Mouse (Mus musculus) liver, postnatal 0 days (tissue): ENCODE data around the gene Rbfox3. TPM values are rescaled to one million over a fixed set of nuclear protein-coding genes. Genes with fewer than 3 reads are reported as not detected.

Experiments
- ATAC-seq: fragments of 200-750 bp; cut with Nextera tagmentation; 2 replicates; pipeline ENCODE4 v1.8.0; 2017; ENCODE audit warnings: mild to moderate bottlenecking, moderate library complexity
- DNase-seq: peaks from one replicate; pipeline ENCODE4 v3.0.0-alpha.2; 2016
- H3K27ac ChIP-seq: fragments of 300-500 bp; sonication (generic); 2 replicates; pipeline ENCODE4 v1.5.1; 2014; ENCODE audit warnings: antibody characterized with exemption, moderate library complexity, mild to moderate bottlenecking, low read depth
- H3K27me3 ChIP-seq: fragments of 300-500 bp; sonication (generic); 2 replicates; pipeline ENCODE4 v1.6.1; 2014; ENCODE audit warnings: low read length, control low read depth, mixed read lengths; ENCODE audit not compliant: insufficient read depth
- H3K36me3 ChIP-seq: fragments of 300-500 bp; sonication (generic); replicated peaks from 2 replicates; pipeline ENCODE4 v1.6.1; 2014; ENCODE audit warnings: mild to moderate bottlenecking, control low read depth, low read length, moderate library complexity, mixed read lengths; ENCODE audit not compliant: insufficient read depth
- H3K4me1 ChIP-seq: fragments of 300-500 bp; sonication (generic); 2 replicates; pipeline ENCODE4 v1.6.1; 2014; ENCODE audit warnings: antibody characterized with exemption, mild to moderate bottlenecking, control low read depth; ENCODE audit not compliant: insufficient read depth
- H3K4me2 ChIP-seq: fragments of 300-500 bp; sonication (generic); 2 replicates; pipeline ENCODE4 v1.6.1; 2014; ENCODE audit warnings: low read depth, mild to moderate bottlenecking, low read length, moderate library complexity, mixed read lengths
- H3K4me3 ChIP-seq: fragments of 300-500 bp; sonication (generic); 2 replicates; pipeline ENCODE4 v1.5.1; 2014; ENCODE audit warnings: low read depth, low read length
- H3K9ac ChIP-seq: fragments of 300-500 bp; sonication (generic); replicated peaks from 2 replicates; pipeline ENCODE4 v1.6.1; 2014; ENCODE audit warnings: mild to moderate bottlenecking, moderate library complexity
- H3K9me3 ChIP-seq: fragments of 300-500 bp; sonication (generic); 2 replicates; pipeline ENCODE4 v1.6.1; 2016; ENCODE audit warnings: mild to moderate bottlenecking, control low read depth, low read length, mixed read lengths
- CTCF ChIP-seq: sonication (generic); IDR thresholded peaks from 2 replicates; pipeline ENCODE4 v1.5.1; 2016; ENCODE audit warnings: antibody characterized with exemption, low read depth
- EP300 ChIP-seq: IDR thresholded peaks from 2 replicates; pipeline ENCODE4 v1.6.1; 2016; ENCODE audit warnings: antibody characterized with exemption, low read depth, mild to moderate bottlenecking
- WGBS: fragments of 180-500 bp; shearing (Covaris S2); extraction: QIAGEN DNeasy Blood & Tissue Kit; methylation state at CpG from one replicate; pipeline ENCODE4 v1.1.7; 2014; ENCODE audit not compliant: insufficient replicate concordance; 5-methylcytosine and 5-hydroxymethylcytosine counted together
- polyA plus RNA-seq: library from polyadenylated mRNA; unstranded; fragments of >200 nt; fragmentation: Nextera tagmentation; extraction: Ambion mirVana; gene quantifications from 2 replicates; pipeline ENCODE4 v1.2.1, GENCODE M21; 2015

Gene Rbfox3
- polyA plus RNA-seq, 1 experiment from 2014 or later, result 0.73 TPM

DNA sequence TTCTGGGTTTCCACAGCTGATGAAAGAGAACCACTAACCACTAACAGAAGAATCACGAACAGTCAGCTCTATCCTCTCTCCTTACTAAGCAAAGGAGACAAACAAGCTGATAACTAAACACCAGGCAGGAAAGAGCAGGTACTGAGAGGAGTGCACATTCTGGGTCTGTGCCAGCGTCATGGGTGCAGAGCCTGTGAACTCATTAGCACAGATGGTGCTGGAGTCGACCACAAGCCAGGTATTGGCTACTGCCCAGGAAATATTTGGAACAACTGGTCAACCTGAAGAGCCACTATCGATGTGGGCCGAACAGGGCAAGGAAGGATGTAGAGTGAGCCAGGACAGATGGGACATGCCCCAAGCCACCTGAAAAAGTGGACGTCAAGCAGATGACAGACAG lies 50.2 kb downstream of the Rbfox3 start:
- no peak overlapping the region for H3K4me2 ChIP-seq
- no peak overlapping the region for H3K27ac ChIP-seq
- H3K36me3 ChIP-seq, result no peaks in the 10 kb centered on the region
- no peak for ATAC-seq
- no peaks in the 10 kb centered on the region for H3K4me1 ChIP-seq
- 75% methylated on average over 6 of the region's 6 CpGs for WGBS
- H3K4me3 ChIP-seq, result no peak overlapping the region
- TF ChIP-seq EP300 (no peak), CTCF (no peak)
- H3K9me3 ChIP-seq, result no peaks in the 10 kb centered on the region
- DNase-seq, result no peak
- H3K9ac ChIP-seq, result no peak overlapping the region
- no peaks in the 10 kb centered on the region for H3K27me3 ChIP-seq

DNA sequence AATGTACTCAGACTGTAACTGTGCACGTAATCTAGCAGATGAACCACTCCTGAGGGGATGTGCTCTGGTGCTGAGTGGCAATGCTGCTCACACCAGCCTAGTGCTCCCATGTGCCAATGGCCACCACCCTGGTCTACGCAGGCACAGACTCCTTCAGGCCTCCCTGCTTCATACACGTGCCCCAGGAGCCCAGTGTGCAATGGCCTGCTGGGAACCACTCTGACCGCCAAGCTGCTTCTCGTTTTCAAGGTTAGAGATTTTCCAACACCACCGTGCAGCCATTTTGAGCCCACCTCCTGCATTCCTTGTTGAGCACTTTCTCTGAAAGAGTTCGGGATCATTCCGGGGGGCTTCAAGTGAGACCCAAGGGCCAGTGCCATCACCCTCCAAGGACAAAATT lies 50.6 kb downstream of the Rbfox3 start:
- ATAC-seq, result no peak
- DNase-seq, result no peak
- Histone ChIP-seq H3K4me3 (no peak overlapping the region), H3K4me1 (no peaks in the 10 kb centered on the region), H3K9ac (no peak overlapping the region), H3K4me2 (no peak overlapping the region), H3K27ac (no peak overlapping the region), H3K27me3 (no peaks in the 10 kb centered on the region), H3K9me3 (no peaks in the 10 kb centered on the region), H3K36me3 (no peaks in the 10 kb centered on the region)
- 73% methylated on average over 8 of the region's 8 CpGs for WGBS
- TF ChIP-seq CTCF (no peak), EP300 (no peak)

DNA sequence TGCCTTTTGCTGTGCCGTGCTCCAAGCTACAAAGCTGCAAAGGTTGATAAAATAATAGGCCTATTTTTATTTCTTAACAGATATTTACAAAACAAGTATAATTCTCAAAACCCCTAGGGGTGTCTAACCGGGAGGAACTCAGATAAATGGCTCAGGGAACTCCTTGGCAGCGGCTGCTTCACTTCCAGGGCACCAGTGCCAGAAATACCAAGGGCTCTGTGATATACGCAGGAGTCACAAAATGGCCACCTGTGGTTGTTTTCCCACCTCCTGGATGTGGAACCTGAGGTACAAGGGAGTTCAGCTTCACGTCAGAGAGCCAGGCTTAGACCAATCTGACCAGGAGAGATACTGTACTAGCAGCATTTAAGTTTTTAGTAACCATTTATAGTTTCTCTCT lies 51.6 kb downstream of the Rbfox3 start:
- DNase-seq, result no peak
- H3K27me3 ChIP-seq, result no peaks in the 10 kb centered on the region
- no peak overlapping the region for H3K27ac ChIP-seq
- 72% methylated on average over 5 of the region's 5 CpGs for WGBS
- H3K9me3 ChIP-seq, result no peaks in the 10 kb centered on the region
- ATAC-seq, result no peak
- H3K36me3 ChIP-seq, result no peaks in the 10 kb centered on the region
- H3K4me2 ChIP-seq, result no peak overlapping the region
- H3K4me1 ChIP-seq, result no peaks in the 10 kb centered on the region
- TF ChIP-seq EP300, result no peak
- no peak for TF ChIP-seq CTCF
- no peak overlapping the region for H3K4me3 ChIP-seq
- no peak overlapping the region for H3K9ac ChIP-seq

DNA sequence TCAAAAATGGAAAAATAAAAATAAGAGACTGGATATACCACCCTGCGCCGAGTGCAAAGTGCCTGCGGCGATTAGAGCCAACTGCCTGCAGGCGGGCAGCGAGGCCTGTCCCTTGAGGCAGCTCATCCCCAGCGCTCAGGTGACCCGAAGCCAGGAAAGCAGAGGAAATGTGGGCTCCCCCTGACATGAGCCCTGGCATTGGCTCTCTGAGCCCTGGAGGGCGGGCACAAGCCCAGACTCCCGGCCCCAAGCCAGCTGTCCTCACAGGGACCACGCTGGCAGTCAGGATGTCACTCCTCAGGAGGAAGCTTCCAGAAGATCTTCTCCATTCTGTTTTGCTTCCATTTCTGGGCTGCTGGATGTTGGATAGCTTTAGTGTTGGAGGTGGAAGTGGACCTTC lies 53.1 kb downstream of the Rbfox3 start:
- no peaks in the 10 kb centered on the region for H3K36me3 ChIP-seq
- TF ChIP-seq CTCF, result no peak
- TF ChIP-seq EP300, result no peak
- no peaks in the 10 kb centered on the region for H3K9me3 ChIP-seq
- no peak overlapping the region for H3K27ac ChIP-seq
- H3K9ac ChIP-seq, result no peak overlapping the region
- H3K4me2 ChIP-seq, result no peak overlapping the region
- no peak overlapping the region for H3K4me3 ChIP-seq
- ATAC-seq (no peak), DNase-seq (no peak)
- 69% methylated on average over 11 of the region's 11 CpGs for WGBS
- no peaks in the 10 kb centered on the region for H3K27me3 ChIP-seq
- no peaks in the 10 kb centered on the region for H3K4me1 ChIP-seq

DNA sequence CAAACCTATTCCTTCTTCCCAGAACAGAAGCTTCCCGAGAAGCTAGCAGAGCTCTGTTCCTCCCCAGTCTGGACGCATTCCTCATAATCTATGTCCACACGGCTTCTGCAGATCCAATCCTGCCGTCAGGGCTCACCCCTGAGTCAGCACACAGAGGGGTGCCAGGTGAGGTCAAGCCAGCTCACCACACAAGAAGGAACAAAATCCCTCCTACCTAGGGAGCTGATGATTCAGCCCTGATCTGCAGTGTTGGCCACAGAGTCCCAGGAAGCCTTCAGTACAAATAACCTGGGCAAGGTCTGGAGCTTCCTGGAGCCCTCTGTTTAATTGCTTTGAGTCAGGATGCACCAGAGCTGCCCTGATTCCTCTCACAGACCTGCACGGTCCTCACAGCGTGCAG lies 60.0 kb downstream of the Rbfox3 start:
- no peak for DNase-seq
- Histone ChIP-seq H3K27me3 (no peaks in the 10 kb centered on the region), H3K4me1 (no peaks in the 10 kb centered on the region), H3K27ac (no peak overlapping the region), H3K9me3 (no peaks in the 10 kb centered on the region), H3K4me3 (no peak overlapping the region), H3K36me3 (no peaks in the 10 kb centered on the region), H3K9ac (no peak overlapping the region), H3K4me2 (no peak overlapping the region)
- WGBS, result 60% methylated on average over 6 of the region's 6 CpGs
- no peak for ATAC-seq
- TF ChIP-seq CTCF, result no peak
- TF ChIP-seq EP300, result no peak

DNA sequence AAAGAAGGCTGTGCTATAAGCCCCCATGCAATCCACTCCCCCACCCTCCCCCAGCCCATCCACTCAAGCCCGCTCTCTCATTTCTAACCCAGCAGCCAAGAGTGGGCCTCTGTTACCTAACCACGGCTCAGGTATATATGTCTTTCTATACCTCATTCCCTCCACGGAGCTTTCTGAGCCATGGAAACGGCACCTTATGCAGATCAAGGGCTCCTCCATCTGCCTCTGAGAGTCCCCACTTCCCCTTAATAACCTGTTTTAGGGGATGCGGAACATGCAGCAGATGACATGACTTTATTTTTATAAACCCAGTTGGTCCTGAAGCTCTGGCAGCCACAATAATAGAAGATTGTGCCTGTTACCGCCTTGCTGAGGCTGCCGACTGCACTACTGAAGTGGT lies 63.4 kb downstream of the Rbfox3 start:
- no peak overlapping the region for H3K4me2 ChIP-seq
- no peak for ATAC-seq
- TF ChIP-seq CTCF (no peak), EP300 (no peak)
- no peaks in the 10 kb centered on the region for H3K36me3 ChIP-seq
- no peak overlapping the region for H3K9ac ChIP-seq
- no peak overlapping the region for H3K27ac ChIP-seq
- no peak for DNase-seq
- whole genome bisulfite sequencing, result 74% methylated on average over 7 of the region's 7 CpGs
- H3K4me3 ChIP-seq, result no peak overlapping the region
- no peaks in the 10 kb centered on the region for H3K4me1 ChIP-seq
- no peaks in the 10 kb centered on the region for H3K27me3 ChIP-seq
- no peaks in the 10 kb centered on the region for H3K9me3 ChIP-seq

DNA sequence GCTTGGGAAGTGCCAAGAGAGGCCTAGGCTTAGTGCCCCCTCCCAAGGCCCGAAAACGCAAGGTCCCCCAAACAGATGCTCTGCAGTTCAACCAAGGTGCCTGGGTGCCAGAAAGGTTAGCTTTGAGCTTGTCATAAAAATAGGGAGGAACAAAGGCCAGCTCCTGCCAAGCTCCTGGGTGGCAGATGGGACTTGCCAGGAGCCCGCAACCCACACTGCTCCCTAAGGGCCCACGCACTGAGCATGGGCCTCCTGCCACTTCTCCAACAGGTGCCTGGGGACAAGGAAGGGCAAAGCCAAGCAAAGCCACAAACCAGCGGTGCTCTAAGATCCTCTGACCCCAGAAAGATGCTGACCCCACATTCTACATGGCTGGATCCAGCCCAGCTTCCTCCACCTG lies 70.4 kb downstream of the Rbfox3 start:
- Histone ChIP-seq H3K27ac (no peak overlapping the region), H3K27me3 (no peaks in the 10 kb centered on the region), H3K4me2 (no peak overlapping the region), H3K36me3 (no peaks in the 10 kb centered on the region), H3K4me1 (no peaks in the 10 kb centered on the region), H3K9me3 (no peaks in the 10 kb centered on the region), H3K4me3 (no peak overlapping the region), H3K9ac (no peak overlapping the region)
- ATAC-seq (no peak), DNase-seq (no peak)
- WGBS, result 76% methylated on average over 5 of the region's 5 CpGs
- TF ChIP-seq CTCF (no peak), EP300 (no peak)
